Mouse (Mus musculus) heart, adult 2 months (tissue): ENCODE measurements around the gene Tprn. TPM values are rescaled to one million over a fixed set of nuclear protein-coding genes. Genes with fewer than 3 reads are reported as not detected.

Source experiments
- DNase-seq, 2 experiments: peaks; one replicate each; pipeline ENCODE4 v3.0.0; 2021
- H3K27ac ChIP-seq: fragments of 200-600 bp; 2 replicates; pipeline ENCODE4 v1.8.1; 2022
- H3K27me3 ChIP-seq: fragments of 200-500 bp; 2 replicates; pipeline ENCODE4 v1.6.1; 2012; ENCODE audit warnings: mild to moderate bottlenecking, low read length, inconsistent platforms, mixed read lengths; ENCODE audit not compliant: control insufficient read depth, insufficient read depth
- H3K36me3 ChIP-seq: fragments of 200-500 bp; 2 replicates; pipeline ENCODE4 v1.6.1; 2012; ENCODE audit warnings: low read length, inconsistent platforms; ENCODE audit not compliant: control insufficient read depth, insufficient read depth
- H3K4me1 ChIP-seq: fragments of 200-500 bp; 2 replicates; pipeline ENCODE4 v1.6.1; 2011; ENCODE audit warnings: low read length; ENCODE audit not compliant: control insufficient read depth, insufficient read depth
- H3K4me3 ChIP-seq: fragments of 200-600 bp; 2 replicates; pipeline ENCODE4 v1.8.1; 2022
- H3K79me2 ChIP-seq: fragments of 200-500 bp; replicated peaks from 2 replicates; pipeline ENCODE4 v1.6.1; 2012; ENCODE audit warnings: mild to moderate bottlenecking, inconsistent platforms, low read length, moderate library complexity, mixed read lengths; ENCODE audit not compliant: control insufficient read depth, insufficient read depth
- H3K9ac ChIP-seq: fragments of 200-500 bp; 2 replicates; pipeline ENCODE4 v1.6.1; 2012; ENCODE audit warnings: low read depth, mild to moderate bottlenecking, control low read depth, inconsistent platforms, low read length, mixed read lengths
- CTCF ChIP-seq: fragments of 200-600 bp; IDR thresholded peaks from 2 replicates; pipeline ENCODE4 v1.8.1; 2022; ENCODE audit warnings: antibody characterized with exemption, mild to moderate bottlenecking, moderate library complexity
- EP300 ChIP-seq: fragments of 200-500 bp; IDR thresholded peaks from 2 replicates; pipeline ENCODE4 v1.6.1; 2011; ENCODE audit warnings: low read depth, low read length, control low read depth; ENCODE audit not compliant: insufficient read depth
- POLR2A ChIP-seq: fragments of 200-500 bp; IDR thresholded peaks from 2 replicates; pipeline ENCODE4 v1.6.1; 2011; ENCODE audit warnings: mild to moderate bottlenecking, low read depth, low read length, control low read depth; ENCODE audit not compliant: insufficient read depth
- WGBS: fragments of 180-500 bp; shearing (Covaris S2); methylation state at CpG from one replicate; pipeline ENCODE4 v1.1.7; 2018; 5-methylcytosine and 5-hydroxymethylcytosine counted together
- intact Hi-C: fragments of 180-260 bp; cut with DNase I; formaldehyde crosslinking; loops from one replicate; pipeline ENCODE4 v1.15.1; 2025
- polyA plus RNA-seq: library from polyadenylated mRNA; depleted of rRNA; stranded (reverse); fragments of >200 nt; gene quantifications from 2 replicates; pipeline ENCODE4 v1.2.3, GENCODE M21; 2012
- total RNA-seq, 2 experiments: library from RNA; stranded (reverse); gene quantifications; 2 replicates each; pipeline ENCODE4 v1.2.3; 2021

Tprn gene
- total and polyA plus RNA-seq, 3 experiments: 5.9 to 9.9 (median 6.7) TPM

DNA sequence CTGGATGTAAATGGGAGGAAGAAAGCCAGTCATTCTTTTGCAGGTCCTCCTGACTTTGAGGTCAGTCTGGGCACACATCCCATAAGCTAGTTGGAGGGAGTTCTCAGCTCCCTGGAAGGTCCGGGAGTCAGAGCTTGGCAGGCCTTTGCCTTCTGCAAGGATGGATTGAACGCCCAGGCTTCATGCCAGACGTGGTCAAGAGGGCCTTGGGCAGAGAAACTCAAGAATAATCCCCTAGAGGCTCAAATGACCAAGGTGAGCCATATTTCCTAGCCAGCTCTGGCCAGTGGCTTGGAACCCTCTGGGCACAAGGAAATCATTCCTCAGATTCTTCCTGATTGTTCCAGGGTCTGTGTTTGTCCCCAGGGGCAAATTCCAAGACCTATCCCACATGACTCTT lies 2.4 kb downstream of the Tprn start:
- no peak for DNase-seq
- Histone ChIP-seq H3K36me3 (no peaks in the 10 kb centered on the region), H3K27me3 (no peaks in the 10 kb centered on the region), H3K27ac (peak overlapping the region; percentile 67), H3K79me2 (no peaks in the 10 kb centered on the region), H3K4me3 (no peak overlapping the region), H3K4me1 (peaks cover 20% of the 10 kb centered on the region), H3K9ac (no peak overlapping the region)
- WGBS: 59% methylated on average over 3 of the region's 3 CpGs
- intact Hi-C loops: no loop called here
- TF ChIP-seq CTCF (no peak), EP300 (no peak), POLR2A (no peak)

DNA sequence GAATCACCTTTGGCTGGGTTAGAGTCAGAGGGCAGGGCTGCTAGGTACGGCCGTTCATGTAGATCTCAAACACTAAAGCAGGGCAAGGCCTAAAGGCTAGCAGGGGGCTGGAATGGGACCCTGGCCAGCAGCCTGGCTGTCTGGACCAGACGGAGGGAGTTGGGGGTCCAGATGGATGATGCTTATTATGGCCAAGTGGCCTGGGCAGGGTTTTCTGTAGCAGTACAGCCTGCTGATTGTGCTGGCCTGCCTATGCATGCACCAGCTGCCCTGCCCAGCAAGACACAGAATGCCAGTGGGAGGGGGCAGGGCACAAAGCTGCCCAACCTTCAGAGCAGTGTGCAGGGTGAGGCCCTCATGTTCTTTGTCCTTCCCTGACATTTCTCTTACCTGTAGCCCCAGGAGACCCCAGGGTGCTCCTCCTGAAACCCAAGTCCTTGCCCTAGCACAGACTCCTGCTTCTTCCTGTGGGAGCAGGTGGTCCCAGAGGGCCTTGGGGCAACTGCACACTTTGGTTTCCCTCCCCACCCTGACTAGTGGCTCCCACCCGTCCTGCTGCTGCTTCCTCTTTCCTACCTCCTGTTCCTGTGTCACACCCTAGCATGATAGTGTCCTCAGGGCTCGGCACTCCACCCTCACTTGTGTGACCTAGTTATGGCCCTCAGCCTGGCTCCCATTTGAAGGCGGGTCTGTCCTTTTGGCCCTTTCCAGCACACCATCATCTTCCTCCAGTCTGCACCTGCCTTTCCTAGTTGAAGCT lies 3.7 kb downstream of the Tprn start:
- H3K9ac ChIP-seq: no peak overlapping the region
- H3K27me3 ChIP-seq: no peaks in the 10 kb centered on the region
- H3K27ac ChIP-seq: peak overlapping the region; percentile 67
- 43% methylated on average over 6 of the region's 6 CpGs for WGBS
- H3K36me3 ChIP-seq: no peaks in the 10 kb centered on the region
- DNase-seq: peak; percentile 61 to 66
- TF ChIP-seq EP300 (peak; percentile 74), CTCF (no peak), POLR2A (no peak)
- H3K79me2 ChIP-seq: no peaks in the 10 kb centered on the region
- H3K4me3 ChIP-seq: peak overlapping the region; percentile 22; the same call in 1 of the 2 replicates
- H3K4me1 ChIP-seq: peaks cover 20% of the 10 kb centered on the region
- intact Hi-C loops: loop anchor here (2.0 kb wide), 1 partner anchor 71 kb away; no protein-coding TSS in a partner anchor

DNA sequence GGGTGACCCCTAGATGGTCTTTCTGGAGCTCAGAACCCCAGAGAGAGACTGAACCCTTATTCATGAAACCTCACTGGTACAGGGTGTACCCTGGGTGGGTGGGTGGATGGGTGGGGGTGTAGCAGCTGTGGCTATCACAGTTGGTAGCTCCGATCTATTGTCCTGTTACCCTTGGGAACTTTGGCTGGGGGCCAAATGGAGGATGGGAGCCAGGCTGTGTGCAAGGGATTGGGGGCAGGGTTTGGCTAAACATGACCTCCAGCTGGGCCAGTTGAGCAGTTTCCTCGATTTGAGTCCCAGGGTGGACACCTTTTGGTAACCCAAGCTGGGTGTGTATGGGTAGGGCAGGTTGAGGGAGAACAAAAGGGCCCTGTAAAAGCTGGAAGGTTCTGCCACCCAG lies 4.3 kb downstream of the Tprn start:
- Histone ChIP-seq H3K27me3 (no peaks in the 10 kb centered on the region), H3K79me2 (no peaks in the 10 kb centered on the region), H3K9ac (no peak overlapping the region), H3K4me3 (no peak overlapping the region), H3K4me1 (peaks cover 23% of the 10 kb centered on the region), H3K36me3 (no peaks in the 10 kb centered on the region), H3K27ac (peak overlapping the region; percentile 67)
- intact Hi-C loops: loop anchor here (2.0 kb wide), 1 partner anchor 72 kb away; no protein-coding TSS in a partner anchor
- 16% methylated on average over 2 of the region's 2 CpGs for WGBS
- TF ChIP-seq EP300: no peak
- TF ChIP-seq CTCF: no peak
- no peak for TF ChIP-seq POLR2A
- peak; percentile 55 to 67 for DNase-seq

DNA sequence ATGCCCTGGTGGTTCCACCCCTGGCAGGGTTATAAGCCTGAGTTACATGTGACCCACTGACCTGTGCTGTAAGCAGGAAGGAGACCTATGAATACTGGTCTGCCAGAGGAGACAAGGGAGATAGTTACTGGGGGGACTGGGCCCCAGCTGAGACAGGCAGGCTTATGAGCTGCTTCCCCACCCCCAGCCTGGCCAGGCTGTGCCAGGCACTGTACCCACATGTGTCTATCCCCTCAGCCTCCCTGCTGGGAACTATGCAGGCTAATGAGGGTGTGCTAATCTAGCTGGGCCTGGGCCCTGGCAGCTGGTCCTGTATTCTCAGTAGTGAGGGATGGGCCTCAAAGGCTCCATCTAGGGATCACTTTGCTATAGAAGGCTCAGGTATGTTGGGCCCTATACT lies 4.8 kb downstream of the Tprn start:
- Histone ChIP-seq H3K9ac (0 out of 2 replicates have a peak overlapping the region, but pooled peaks have one; percentile 10), H3K79me2 (no peaks in the 10 kb centered on the region), H3K36me3 (no peaks in the 10 kb centered on the region), H3K4me3 (no peak overlapping the region), H3K27me3 (no peaks in the 10 kb centered on the region), H3K27ac (peak overlapping the region; percentile 67), H3K4me1 (peaks cover 23% of the 10 kb centered on the region)
- intact Hi-C loops: loop anchor here (2.0 kb wide), 1 partner anchor 72 kb away; no protein-coding TSS in a partner anchor
- TF ChIP-seq POLR2A (no peak), CTCF (no peak), EP300 (no peak)
- DNase-seq: no peak

DNA sequence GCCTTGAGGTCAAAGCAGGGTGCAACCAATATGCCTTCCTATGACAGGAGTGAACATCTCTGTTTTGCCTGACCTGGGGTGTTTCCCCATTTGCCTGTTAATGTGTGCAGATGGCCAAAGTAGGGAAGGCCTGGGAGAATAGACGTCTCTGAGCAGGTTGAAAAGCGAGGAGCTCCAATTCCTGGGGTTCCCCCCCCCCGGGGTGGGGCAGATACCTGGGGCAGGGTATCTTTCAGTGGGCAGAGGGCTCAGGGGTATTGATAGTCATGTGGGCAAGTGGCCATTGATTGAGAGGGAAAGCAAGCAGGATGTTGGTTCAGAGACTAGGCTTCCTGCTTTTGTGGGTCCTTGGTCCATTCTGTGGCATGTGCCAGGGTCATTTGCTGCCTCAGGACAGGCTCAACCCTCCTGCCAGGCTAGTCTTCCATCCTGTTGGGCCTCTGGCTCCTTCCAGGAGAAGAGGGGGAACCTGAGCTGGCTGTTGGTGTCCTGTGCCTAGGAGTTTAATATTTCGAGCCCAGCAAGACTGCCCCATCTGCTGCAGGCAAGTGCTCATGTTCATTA lies 5.4 kb downstream of the Tprn start:
- TF ChIP-seq POLR2A: no peak
- TF ChIP-seq EP300: no peak
- Histone ChIP-seq H3K9ac (no peak overlapping the region), H3K79me2 (0 out of 2 replicates have a peak, but pooled peaks cover 2% of the 10 kb centered on the region), H3K27me3 (no peaks in the 10 kb centered on the region), H3K27ac (no peak overlapping the region; the same call in 1 of the 2 replicates), H3K36me3 (no peaks in the 10 kb centered on the region), H3K4me1 (peaks cover 23% of the 10 kb centered on the region), H3K4me3 (no peak overlapping the region)
- WGBS: 79% methylated on average over 4 of the region's 4 CpGs
- no peak for DNase-seq
- intact Hi-C loops: loop anchor here (2.0 kb wide), 1 partner anchor 73 kb away; no protein-coding TSS in a partner anchor
